Mouse (Mus musculus) kidney, adult 2 months (tissue): Measurements from ENCODE around the gene Eva1c.

Source experiments
- CTCF ChIP-seq: fragments of 200-500 bp; conservative IDR thresholded peaks from 2 replicates; pipeline ENCODE4 v1.5.1; 2011; ENCODE audit warnings: low read depth, mild to moderate bottlenecking, control low read depth, low read length, moderate library complexity, mixed read lengths; ENCODE audit not compliant: insufficient read depth, insufficient read length
- POLR2A ChIP-seq: fragments of 200-500 bp; IDR thresholded peaks from one replicate; pipeline ENCODE4 v1.6.1; 2011; ENCODE audit warnings: low read depth, low read length, control low read depth

DNA sequence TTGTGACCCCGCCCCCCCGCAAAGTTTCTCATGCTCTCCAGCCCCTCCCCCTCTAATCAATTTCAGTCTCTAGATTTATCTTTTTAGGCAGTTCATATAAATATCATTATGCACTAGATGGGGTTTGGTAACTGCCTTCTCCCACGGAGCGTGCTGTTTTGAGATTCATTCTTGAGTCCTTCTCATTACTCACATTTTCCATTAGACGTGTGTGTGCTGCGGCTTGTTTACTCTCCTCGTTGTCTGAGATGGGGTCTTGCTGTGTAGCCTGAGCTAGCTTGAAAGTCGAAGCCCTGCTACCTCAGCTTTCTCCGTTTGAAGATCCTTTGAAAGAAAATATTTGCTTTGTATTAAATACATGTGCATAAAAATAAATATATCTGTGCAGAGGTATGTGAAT lies 67.3 kb downstream of the Eva1c start:
- TF ChIP-seq CTCF (no peak), POLR2A (no peak)
